21 mouse cellular contexts compared by ENCODE assay signal in genomic region chr7:80367232-80367631, GRCm38 (mm10). TPM values are rescaled to one million over a fixed set of nuclear protein-coding genes. Genes with fewer than 3 reads are reported as not detected.
DNase-seq lines count a peak whose midpoint lies in the region; ATAC-seq and TF ChIP-seq lines count a peak whose summit lies in the region.
"Had no signal": no experiment of that assay in that cellular context is flagged by ENCODE, and none has a peak within 500 bp of the region (broad histone marks: within the 10 kb centered on the region; RNA-seq: fewer than 3 reads in every experiment).

No protein-coding gene starts in this region.

- H3K4me3 ChIP-seq in gastrocnemius, adult 2 months: no peak overlapping the region
- H3K4me3 ChIP-seq in heart, embryonic 11.5 days (ENCODE audit: low read depth, low read length): no peak overlapping the region
- H3K4me3 ChIP-seq in megakaryocyte, embryonic 14.5 days (replicated peaks): peak overlapping the region; percentile 26

- TF ChIP-seq CTCF in gastrocnemius, adult 2 months (IDR thresholded peaks at IDR 0.05): no peak

- ATAC-seq in heart, embryonic 11.5 days (replicated peaks; ENCODE audit: insufficient number of reproducible peaks, low FRiP score, low TSS enrichment): no peak
- ATAC-seq in megakaryocyte, adult 5-6 weeks (ENCODE audit: poor library complexity, severe bottlenecking): no peak
- ATAC-seq: activated CD4-positive, CD25-positive, alpha-beta regulatory T cell, adult 4 months; CD4-positive, CD25-positive, alpha-beta regulatory T cell, adult 4 months; Patski had no signal

- no peak overlapping the region for H3K4me2 ChIP-seq in heart, embryonic 11.5 days

- no peak overlapping the region for H3K9ac ChIP-seq in heart, embryonic 11.5 days (ENCODE audit: low read depth, low read length)

- WGBS in heart, embryonic 11.5 days (ENCODE audit: insufficient replicate concordance): 94% methylated on average over 7 of the region's 7 CpGs

- H3K27ac ChIP-seq in gastrocnemius, adult 2 months: peak overlapping the region; percentile 73; the same call in 1 of the 2 replicates
- H3K27ac ChIP-seq in heart, embryonic 11.5 days (ENCODE audit: low read depth, low read length): no peak overlapping the region

- H3K4me1 ChIP-seq in heart, embryonic 11.5 days (ENCODE audit: control insufficient read depth, insufficient read depth, low read length): peaks cover 15% of the 10 kb centered on the region
- peaks cover 72% of the 10 kb centered on the region for H3K4me1 ChIP-seq in megakaryocyte, embryonic 14.5 days

- no peaks in the 10 kb centered on the region for H3K9me3 ChIP-seq in heart, embryonic 11.5 days (replicated peaks; ENCODE audit: control insufficient read depth, low read length)
- H3K9me3 ChIP-seq in megakaryocyte, embryonic 14.5 days: no peaks in the 10 kb centered on the region
- H3K9me3 ChIP-seq: G1E had no signal

- intact Hi-C loops in gastrocnemius, adult 2 months (cut with DNase I): no loop called here

- H3K27me3 ChIP-seq in heart, embryonic 11.5 days (ENCODE audit: control insufficient read depth, insufficient read depth, low read length): no peaks in the 10 kb centered on the region
- no peaks in the 10 kb centered on the region for H3K27me3 ChIP-seq in megakaryocyte, embryonic 14.5 days (replicated peaks)
- H3K27me3 ChIP-seq: CH12.LX, Patski had no signal

- H3K36me3 ChIP-seq in heart, embryonic 11.5 days (ENCODE audit: control insufficient read depth, insufficient read depth, low read length): peaks cover 41% of the 10 kb centered on the region
- peaks cover 68% of the 10 kb centered on the region for H3K36me3 ChIP-seq in megakaryocyte, embryonic 14.5 days (replicated peaks; ENCODE audit: low read length)

- no peak for DNase-seq in gastrocnemius, adult 2 months
- DNase-seq in gastrocnemius, postnatal 10 days: no peak
- peak; percentile 92 for DNase-seq in heart, adult 11 months
- DNase-seq: adrenal gland, adult 2 months; adrenal gland, adult 8-10 months; adrenal gland, postnatal 10 days; adrenal gland, postnatal 14 days; adrenal gland, postnatal 25 days; adrenal gland, postnatal 36 days; B cell, adult 2 months; cerebellum, adult 11 months; cerebellum, adult 11-12 months; cerebellum, adult 18-20 months had no signal

RNA-seq across cellular contexts. Expression of gene Man2a2, which starts 3.9 kb away (rescaled TPM):
- total RNA-seq in gastrocnemius, adult 2 months (2021): 100 to 1,000 TPM; 111 to 161 TPM
- total RNA-seq in gastrocnemius, postnatal 10 days (2021): 10 to 100 TPM; 92.2 to 97.2 TPM
- 12.3 and 12.7 TPM in 2 replicates for polyA plus RNA-seq in heart, embryonic 11.5 days (2014; fragmentation: Nextera tagmentation; extraction: Ambion mirVana)
- 36.1 and 38.2 TPM in 2 replicates for polyA plus RNA-seq in megakaryocyte, embryonic 14.5 days (2012; ENCODE audit: insufficient read depth, low replicate concordance)
- total RNA-seq in megakaryocyte, adult 5-6 weeks (2015): 23.3 and 25.3 TPM in 2 replicates
- 27.8 and 39.5 TPM in 2 replicates for total RNA-seq in megakaryocyte, adult 5-6 weeks (2017)

RNA-seq across cellular contexts. Expression of gene Fes, which starts 20.5 kb away (rescaled TPM):
- total RNA-seq in gastrocnemius, adult 2 months (2021): 1 to 10 TPM; 2.6 to 3.9 TPM
- 10 to 100 TPM in 1 of 2 experiments, 1 to 10 TPM in 1; 9.4 to 12.1 TPM for total RNA-seq in gastrocnemius, postnatal 10 days (2021)
- 4.7 and 7.1 TPM in 2 replicates for polyA plus RNA-seq in heart, embryonic 11.5 days (2014; fragmentation: Nextera tagmentation; extraction: Ambion mirVana)
- polyA plus RNA-seq in megakaryocyte, embryonic 14.5 days (2012; ENCODE audit: insufficient read depth, low replicate concordance): 42.2 and 53.1 TPM in 2 replicates
- 260 and 265 TPM in 2 replicates for total RNA-seq in megakaryocyte, adult 5-6 weeks (2015)
- 252 and 267 TPM in 2 replicates for total RNA-seq in megakaryocyte, adult 5-6 weeks (2017)

RNA-seq across cellular contexts. Expression of gene Hddc3, which starts 24.3 kb away (rescaled TPM):
- total RNA-seq in gastrocnemius, adult 2 months (2021): 10 to 100 TPM; 23.6 to 26.1 TPM
- 10 to 100 TPM; 39.9 to 45.0 TPM for total RNA-seq in gastrocnemius, postnatal 10 days (2021)
- 13.3 and 15.7 TPM in 2 replicates for polyA plus RNA-seq in heart, embryonic 11.5 days (2014; fragmentation: Nextera tagmentation; extraction: Ambion mirVana)
- polyA plus RNA-seq in megakaryocyte, embryonic 14.5 days (2012; ENCODE audit: insufficient read depth, low replicate concordance): 17.4 and 104 TPM in 2 replicates
- total RNA-seq in megakaryocyte, adult 5-6 weeks (2015): 6.7 and 8.5 TPM in 2 replicates
- total RNA-seq in megakaryocyte, adult 5-6 weeks (2017): 6.1 and 11.1 TPM in 2 replicates

RNA-seq across cellular contexts. Expression of gene Unc45a, which starts 26.4 kb away (rescaled TPM):
- total RNA-seq in gastrocnemius, adult 2 months (2021): 10 to 100 TPM; 12.3 to 12.7 TPM
- 10 to 100 TPM; 11.8 to 16.4 TPM for total RNA-seq in gastrocnemius, postnatal 10 days (2021)
- polyA plus RNA-seq in heart, embryonic 11.5 days (2014; fragmentation: Nextera tagmentation; extraction: Ambion mirVana): 11.3 and 15.6 TPM in 2 replicates
- 37.4 and 78.5 TPM in 2 replicates for polyA plus RNA-seq in megakaryocyte, embryonic 14.5 days (2012; ENCODE audit: insufficient read depth, low replicate concordance)
- total RNA-seq in megakaryocyte, adult 5-6 weeks (2015): 4.1 and 4.7 TPM in 2 replicates
- 7.2 and 13.0 TPM in 2 replicates for total RNA-seq in megakaryocyte, adult 5-6 weeks (2017)

RNA-seq across cellular contexts. Expression of gene Furin, which starts 38.0 kb away (rescaled TPM):
- total RNA-seq in gastrocnemius, adult 2 months (2021): 10 to 100 TPM; 48.5 to 49.0 TPM
- total RNA-seq in gastrocnemius, postnatal 10 days (2021): 10 to 100 TPM; 63.1 to 68.1 TPM
- polyA plus RNA-seq in heart, embryonic 11.5 days (2014; fragmentation: Nextera tagmentation; extraction: Ambion mirVana): 16.0 and 23.5 TPM in 2 replicates
- 72.7 and 125 TPM in 2 replicates for polyA plus RNA-seq in megakaryocyte, embryonic 14.5 days (2012; ENCODE audit: insufficient read depth, low replicate concordance)
- 28.0 and 34.1 TPM in 2 replicates for total RNA-seq in megakaryocyte, adult 5-6 weeks (2015)
- total RNA-seq in megakaryocyte, adult 5-6 weeks (2017): 13.8 and 21.3 TPM in 2 replicates

Comparison
In these comparisons a context has a peak if more than half of its experiments do, and no peak if none do; other contexts are left out.
1. RNA of gene Fes, which starts 20.5 kb away (total RNA-seq): 252 to 267 TPM in megakaryocyte, adult 5-6 weeks; 9.4 to 12.1 TPM in gastrocnemius, postnatal 10 days and 2.6 to 3.9 TPM in gastrocnemius, adult 2 months; every median in the first group is over 10 times any median in the second.